Mouse (Mus musculus) testis, adult 2 months (tissue): ENCODE data around the gene Prkaa1. TPM values are rescaled to one million over a fixed set of nuclear protein-coding genes. Genes with fewer than 3 reads are reported as not detected.
"Not testable (repeated sequence)": the region's sequence is repeated elsewhere in the genome, so short reads cannot be mapped to it uniquely, and the experiment has no call there.

Experiments used
- H3K27ac ChIP-seq: fragments of 200-500 bp; 2 replicates; pipeline ENCODE4 v1.5.1; 2012; ENCODE audit warnings: low read depth, low read length; ENCODE audit not compliant: control insufficient read depth, insufficient read depth
- H3K27me3 ChIP-seq: fragments of 200-500 bp; 2 replicates; pipeline ENCODE4 v1.6.1; 2012; ENCODE audit warnings: mild to moderate bottlenecking, low read length, moderate library complexity; ENCODE audit not compliant: control insufficient read depth, insufficient read depth
- H3K36me3 ChIP-seq: fragments of 200-500 bp; 2 replicates; pipeline ENCODE4 v1.6.1; 2012; ENCODE audit warnings: mild to moderate bottlenecking, low read length; ENCODE audit not compliant: control insufficient read depth, insufficient read depth
- H3K4me1 ChIP-seq: fragments of 200-500 bp; 2 replicates; pipeline ENCODE4 v1.6.1; 2012; ENCODE audit warnings: low read length; ENCODE audit not compliant: control insufficient read depth, insufficient read depth
- H3K4me3 ChIP-seq: fragments of 200-500 bp; 2 replicates; pipeline ENCODE4 v1.5.1; 2012; ENCODE audit warnings: low read depth, mild to moderate bottlenecking, low read length, moderate library complexity, mixed read lengths; ENCODE audit not compliant: control insufficient read depth
- CTCF ChIP-seq: fragments of 200-500 bp; IDR thresholded peaks from 2 replicates; pipeline ENCODE4 v1.5.1; 2012; ENCODE audit warnings: low read depth, mild to moderate bottlenecking, inconsistent platforms, low read length, moderate library complexity; ENCODE audit not compliant: control insufficient read depth, insufficient read depth, insufficient replicate concordance
- POLR2A ChIP-seq: fragments of 200-500 bp; IDR thresholded peaks from 2 replicates; pipeline ENCODE4 v1.6.1; 2012; ENCODE audit warnings: low read depth, mild to moderate bottlenecking, inconsistent platforms, low read length, moderate library complexity; ENCODE audit not compliant: control insufficient read depth
- polyA plus RNA-seq: library from polyadenylated mRNA; depleted of rRNA; stranded (reverse); fragments of >200 nt; gene quantifications from 2 replicates; pipeline ENCODE4 v1.2.3, GENCODE M21; 2012

The Prkaa1 gene
- polyA plus RNA-seq, 1 experiment = 6.3 TPM

GRCm38 (mm10) chr15:5119707-5120106 is 24.0 kb upstream of the Prkaa1 start:
- no peak overlapping the region for H3K4me3 ChIP-seq
- peaks cover 4% of the 10 kb centered on the region for H3K36me3 ChIP-seq
- peaks cover 4% of the 10 kb centered on the region for H3K4me1 ChIP-seq
- H3K27me3 ChIP-seq = no peaks in the 10 kb centered on the region
- no peak overlapping the region for H3K27ac ChIP-seq
- TF ChIP-seq POLR2A = no peak
- no peak for TF ChIP-seq CTCF

- no peak for TF ChIP-seq CTCF
- no peak for TF ChIP-seq POLR2A
- Histone ChIP-seq H3K27ac (no peak overlapping the region), H3K4me3 (no peak overlapping the region), H3K36me3 (peaks cover 4% of the 10 kb centered on the region), H3K4me1 (peaks cover 2% of the 10 kb centered on the region), H3K27me3 (no peaks in the 10 kb centered on the region)
These were observed 21.9 kb upstream of the Prkaa1 start for GRCm38 (mm10) chr15:5121535-5122313.

GRCm38 (mm10) chr15:5126456-5126855 is 17.2 kb upstream of the Prkaa1 start:
- Histone ChIP-seq H3K4me1 (no peaks in the 10 kb centered on the region), H3K4me3 (no peak overlapping the region)
- TF ChIP-seq CTCF (no peak), POLR2A (no peak)

GRCm38 (mm10) chr15:5127487-5127886 is 16.2 kb upstream of the Prkaa1 start:
- Histone ChIP-seq H3K27me3 (no peaks in the 10 kb centered on the region), H3K36me3 (no peaks in the 10 kb centered on the region), H3K4me3 (no peak overlapping the region), H3K27ac (no peak overlapping the region), H3K4me1 (no peaks in the 10 kb centered on the region)
- no peak for TF ChIP-seq CTCF
- no peak for TF ChIP-seq POLR2A

More at GRCm38 (mm10) chr15:5126456-5126855, 17.2 kb upstream of the Prkaa1 start:
- Histone ChIP-seq H3K27ac (no peak overlapping the region), H3K36me3 (no peaks in the 10 kb centered on the region), H3K27me3 (no peaks in the 10 kb centered on the region)

- Histone ChIP-seq H3K4me3 (no peak overlapping the region), H3K4me1 (no peaks in the 10 kb centered on the region), H3K27ac (no peak overlapping the region), H3K36me3 (no peaks in the 10 kb centered on the region), H3K27me3 (no peaks in the 10 kb centered on the region)
- TF ChIP-seq CTCF (no peak), POLR2A (no peak)
These were observed 15.3 kb upstream of the Prkaa1 start for GRCm38 (mm10) chr15:5128176-5128940.

GRCm38 (mm10) chr15:5129111-5129805 is 14.4 kb upstream of the Prkaa1 start:
- TF ChIP-seq POLR2A = no peak
- no peak for TF ChIP-seq CTCF

GRCm38 (mm10) chr15:5130887-5131668 is 12.6 kb upstream of the Prkaa1 start:
- not testable (repeated sequence) for H3K4me1 ChIP-seq, H3K4me3 ChIP-seq

More at GRCm38 (mm10) chr15:5129111-5129805, 14.4 kb upstream of the Prkaa1 start:
- Histone ChIP-seq H3K27ac (no peak overlapping the region), H3K4me1 (no peaks in the 10 kb centered on the region), H3K4me3 (no peak overlapping the region), H3K27me3 (no peaks in the 10 kb centered on the region), H3K36me3 (no peaks in the 10 kb centered on the region)

More at GRCm38 (mm10) chr15:5130887-5131668, 12.6 kb upstream of the Prkaa1 start:
- H3K36me3 ChIP-seq, H3K27ac ChIP-seq, H3K27me3 ChIP-seq: not testable (repeated sequence)
